Mouse (Mus musculus): ENCODE results near the gene Ackr2. TPM values are rescaled to one million over a fixed set of nuclear protein-coding genes. Genes with fewer than 3 reads are reported as not detected.

Ackr2 gene
- 0.33 and 0.42 TPM in 2 replicates for polyA plus RNA-seq (2015; fragmentation: Nextera tagmentation; extraction: Ambion mirVana)

DNA sequence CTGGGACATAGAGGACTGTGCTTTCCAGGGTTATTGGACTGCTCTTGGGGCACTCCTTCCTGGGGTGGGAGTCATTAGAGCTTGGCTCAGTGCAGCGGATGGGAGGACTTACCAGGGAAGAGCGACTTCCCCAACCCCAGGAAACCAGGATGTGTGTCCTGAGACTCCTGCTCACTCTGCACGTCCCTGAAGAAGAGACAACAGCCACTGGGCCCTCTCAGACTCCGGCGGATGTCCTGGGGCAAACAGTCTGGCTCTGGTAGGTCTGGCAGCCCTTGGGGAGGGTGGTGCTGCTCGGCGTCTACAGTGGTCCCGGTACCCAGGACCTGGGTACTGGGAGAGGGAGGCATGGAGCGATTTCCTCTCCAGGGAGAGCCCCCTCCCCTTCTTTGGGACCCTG lies at the start of gene Ackr2:
TSS of gene Ackr2 (plus strand) at position 111 of the 400 bp plus-strand sequence.

DNA sequence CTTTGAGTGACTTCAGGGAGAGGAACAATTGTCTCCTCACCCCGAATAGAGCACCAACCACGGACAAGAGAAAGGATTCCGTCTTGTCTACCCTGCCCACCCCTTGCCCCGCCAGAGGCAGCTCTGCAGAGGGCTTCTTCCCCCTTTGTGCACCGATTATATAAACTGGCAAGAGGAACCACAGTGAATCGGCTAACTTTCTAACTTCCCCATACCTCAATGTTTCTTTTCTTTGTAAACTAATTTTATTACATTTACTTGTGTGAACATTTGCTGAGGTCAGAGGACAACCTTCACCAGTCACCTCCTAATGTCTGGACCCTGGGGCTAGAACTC lies 40.0 kb upstream of the Ackr2 start, which contains the start of gene Higd1a:
TSS of gene Higd1a (minus strand) at position 210 of the 336 bp plus-strand sequence.

DNA sequence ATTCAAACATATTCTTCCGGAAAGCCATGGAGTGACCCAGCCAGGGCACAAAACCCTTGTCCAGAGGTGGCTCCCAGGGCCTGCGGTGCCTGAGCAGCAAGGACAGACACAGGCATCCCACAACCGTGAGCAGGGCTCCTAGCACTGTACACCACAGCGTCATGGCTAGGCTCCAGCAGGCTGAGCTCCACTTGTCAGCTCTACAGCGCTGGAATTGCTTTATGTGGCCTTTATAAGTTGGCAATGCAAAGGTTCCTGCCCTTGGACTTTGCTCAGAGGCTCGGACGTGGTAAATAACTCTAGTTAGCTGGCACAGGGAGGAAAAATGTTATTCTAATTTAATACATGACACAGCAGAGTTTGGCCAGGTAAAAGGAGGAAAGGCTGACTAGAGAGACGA lies 17.9 kb downstream of the Ackr2 start, which contains the start of gene Cyp8b1:
TSS of gene Cyp8b1 (minus strand) at position 204 of the 400 bp plus-strand sequence.

DNA sequence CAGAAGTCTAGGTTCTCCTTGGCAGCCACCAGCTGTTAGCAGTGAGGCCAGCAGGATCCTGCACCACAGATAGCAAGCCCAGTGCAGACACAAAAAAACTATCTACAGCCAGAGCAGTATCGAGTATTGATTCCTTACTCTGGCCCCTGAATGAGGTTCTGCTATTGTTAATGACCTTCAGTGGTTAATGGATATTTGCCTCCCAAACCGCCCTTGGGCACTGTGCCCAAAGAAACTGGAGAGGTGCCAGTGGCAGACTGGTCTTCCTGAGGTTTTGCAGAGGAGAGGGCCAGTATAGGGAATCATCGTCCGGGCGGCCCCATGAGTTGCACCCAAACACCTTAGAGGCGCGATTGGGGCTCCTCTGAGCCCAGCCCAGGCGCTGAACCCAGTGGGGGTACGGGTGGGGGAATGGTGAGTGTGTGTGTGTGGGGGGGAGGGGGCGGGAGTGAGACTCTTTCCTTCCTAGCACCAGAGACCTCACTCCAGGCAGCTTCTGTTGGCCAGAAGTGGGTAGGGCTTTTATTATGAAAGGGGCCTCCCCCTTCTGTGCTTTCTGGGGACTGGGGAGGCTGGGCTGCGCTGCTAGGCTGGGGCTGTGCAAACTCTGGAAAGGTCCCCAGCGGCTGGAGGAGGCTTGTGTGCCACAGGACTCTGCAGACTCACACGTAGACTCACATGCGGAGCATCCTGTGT lies 52.4 kb downstream of the Ackr2 start, which contains the start of gene Fam198a:
TSS of gene Fam198a (plus strand) at position 571 of the 696 bp plus-strand sequence.

Other genes with a start within 250 kb of the Ackr2 start
- gene Sec22c, start 192.9 kb upstream of the Ackr2 start, polyA plus RNA-seq (2015; fragmentation: Nextera tagmentation; extraction: Ambion mirVana), result 4.6 and 6.9 TPM in 2 replicates
- 68.7 and 73.3 TPM in 2 replicates for gene Ss18l2, start 188.0 kb upstream of the Ackr2 start, polyA plus RNA-seq (2015; fragmentation: Nextera tagmentation; extraction: Ambion mirVana)
- 35.6 and 35.7 TPM in 2 replicates for gene Nktr, start 179.2 kb upstream of the Ackr2 start, polyA plus RNA-seq (2015; fragmentation: Nextera tagmentation; extraction: Ambion mirVana)
- gene Zfp651, start 139.0 kb upstream of the Ackr2 start, polyA plus RNA-seq (2015; fragmentation: Nextera tagmentation; extraction: Ambion mirVana), result 3.5 and 4.7 TPM in 2 replicates
- gene Klhl40, start 120.7 kb upstream of the Ackr2 start, polyA plus RNA-seq (2015; fragmentation: Nextera tagmentation; extraction: Ambion mirVana), result not detected in 2 replicates
- 0.11 and 0.13 TPM in 2 replicates for gene Hhatl, start 105.8 kb upstream of the Ackr2 start, polyA plus RNA-seq (2015; fragmentation: Nextera tagmentation; extraction: Ambion mirVana)
- not detected in 2 replicates for gene Ccdc13, start 58.9 kb upstream of the Ackr2 start, polyA plus RNA-seq (2015; fragmentation: Nextera tagmentation; extraction: Ambion mirVana)
- gene Higd1a, start 40.0 kb upstream of the Ackr2 start, polyA plus RNA-seq (2015; fragmentation: Nextera tagmentation; extraction: Ambion mirVana), result 85.3 and 93.9 TPM in 2 replicates
- 0.06 and 0.08 TPM in 2 replicates for gene Cyp8b1, start 17.9 kb downstream of the Ackr2 start, polyA plus RNA-seq (2015; fragmentation: Nextera tagmentation; extraction: Ambion mirVana)
- gene Fam198a, start 52.6 kb downstream of the Ackr2 start, polyA plus RNA-seq (2015; fragmentation: Nextera tagmentation; extraction: Ambion mirVana), result 0.43 and 0.93 TPM in 2 replicates
- gene Pomgnt2, start 98.8 kb downstream of the Ackr2 start, polyA plus RNA-seq (2015; fragmentation: Nextera tagmentation; extraction: Ambion mirVana), result 1.5 and 3.3 TPM in 2 replicates
- gene Snrk, start 218.9 kb downstream of the Ackr2 start, polyA plus RNA-seq (2015; fragmentation: Nextera tagmentation; extraction: Ambion mirVana), result 20.3 and 25.7 TPM in 2 replicates

All from spleen, postnatal 0 days (tissue).